Mouse (Mus musculus): ENCODE measurements around the gene Rgl1.

The Rgl1 gene

GRCm38 (mm10) chr1:152537186-152537585, 229.0 kb downstream of the Rgl1 start:
- no peak for DNase-seq

DNA sequence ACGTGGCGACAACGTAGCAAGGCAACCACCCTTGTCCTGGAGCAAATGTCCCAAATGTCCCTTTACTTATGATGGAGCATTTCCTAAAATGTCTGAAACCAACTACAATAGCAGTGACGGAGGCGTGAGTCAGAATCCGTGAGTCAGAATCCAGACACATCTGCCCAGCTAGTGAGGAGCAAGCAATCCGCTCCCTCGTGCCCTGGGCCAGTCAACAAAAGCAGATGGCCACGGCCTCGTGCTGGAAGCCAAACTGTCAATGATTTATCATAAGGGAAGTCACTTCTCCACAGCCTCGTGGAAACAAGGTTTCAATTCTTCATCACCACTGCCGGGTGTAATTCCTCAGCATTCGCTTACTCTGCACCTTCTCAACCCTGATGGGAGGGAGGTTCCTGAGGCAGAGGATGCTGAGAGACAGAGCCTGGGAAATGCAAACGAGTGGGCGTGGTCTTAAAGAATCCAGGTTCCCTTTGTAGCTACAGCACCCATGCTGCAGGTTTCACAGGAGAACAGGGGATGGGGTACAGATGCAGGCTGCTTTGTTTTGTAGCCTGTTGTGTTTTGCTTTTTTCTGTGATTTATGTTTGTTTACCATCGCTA, 229.6 kb downstream of the Rgl1 start:
- no peak for DNase-seq

DNA sequence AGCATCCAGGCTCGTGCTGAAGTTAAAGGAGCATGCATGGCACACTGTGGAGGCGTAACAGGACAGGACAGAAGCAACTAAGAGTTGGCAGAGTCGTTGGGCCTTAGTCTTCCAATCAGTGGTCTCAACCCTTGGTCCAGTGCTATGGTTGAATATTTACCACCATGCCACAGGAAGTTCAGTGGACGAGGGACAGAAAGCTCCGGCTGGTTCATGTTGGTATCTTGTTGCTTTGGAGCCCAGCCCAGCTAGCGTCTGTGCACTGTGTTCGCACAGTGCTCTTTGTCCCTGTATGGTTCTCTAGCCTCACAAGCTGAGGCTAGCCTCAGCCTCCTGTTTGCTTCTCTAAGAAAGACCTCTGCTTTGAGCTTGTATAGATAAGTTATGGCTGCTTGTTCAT, 231.6 kb downstream of the Rgl1 start:
- DNase-seq: no peak

DNA sequence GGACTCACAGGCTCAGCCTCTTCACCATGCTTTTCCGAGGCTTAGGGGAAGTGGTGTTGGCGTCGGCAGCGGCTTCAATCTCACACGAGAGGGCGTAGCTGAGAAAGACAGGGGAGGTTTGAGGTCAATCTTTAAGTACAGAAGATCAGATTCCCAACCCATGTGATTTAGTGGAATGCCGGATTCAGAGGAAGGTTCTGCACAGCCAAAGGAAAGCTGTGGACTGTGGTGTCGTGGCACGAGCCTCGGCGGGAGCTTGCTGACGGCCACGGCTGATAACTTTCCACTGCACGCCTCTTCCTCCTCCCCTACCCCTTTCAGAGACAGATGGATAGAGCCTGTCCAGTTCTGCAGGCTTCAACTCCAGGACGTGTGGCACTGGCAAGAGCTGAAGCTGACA, 234.7 kb downstream of the Rgl1 start:
- peak; percentile 67 for DNase-seq

- DNase-seq: no peak
Measured at GRCm38 (mm10) chr1:152528778-152529177, 237.4 kb downstream of the Rgl1 start.

GRCm38 (mm10) chr1:152528214-152528613, 237.9 kb downstream of the Rgl1 start:
- DNase-seq: no peak

DNA sequence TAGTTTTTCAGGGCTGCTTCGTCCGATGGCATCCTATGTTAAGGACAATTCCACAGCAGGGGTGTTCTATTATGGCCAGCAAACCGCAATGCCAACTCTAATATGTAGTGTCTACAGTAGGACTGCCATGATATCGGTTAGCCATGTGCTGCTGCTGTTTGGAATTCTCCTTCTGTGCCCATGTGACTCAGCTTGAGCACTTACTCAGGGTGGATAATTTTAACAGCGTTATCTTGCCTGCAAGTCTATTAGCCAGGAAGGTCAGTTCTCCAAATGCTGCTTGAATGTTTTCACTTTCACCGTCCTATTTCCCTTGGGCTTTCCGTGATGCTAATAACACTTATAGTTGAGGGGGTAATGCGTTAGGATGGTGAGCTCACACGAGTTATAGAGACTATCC, 240.0 kb downstream of the Rgl1 start:
- DNase-seq: no peak

DNA sequence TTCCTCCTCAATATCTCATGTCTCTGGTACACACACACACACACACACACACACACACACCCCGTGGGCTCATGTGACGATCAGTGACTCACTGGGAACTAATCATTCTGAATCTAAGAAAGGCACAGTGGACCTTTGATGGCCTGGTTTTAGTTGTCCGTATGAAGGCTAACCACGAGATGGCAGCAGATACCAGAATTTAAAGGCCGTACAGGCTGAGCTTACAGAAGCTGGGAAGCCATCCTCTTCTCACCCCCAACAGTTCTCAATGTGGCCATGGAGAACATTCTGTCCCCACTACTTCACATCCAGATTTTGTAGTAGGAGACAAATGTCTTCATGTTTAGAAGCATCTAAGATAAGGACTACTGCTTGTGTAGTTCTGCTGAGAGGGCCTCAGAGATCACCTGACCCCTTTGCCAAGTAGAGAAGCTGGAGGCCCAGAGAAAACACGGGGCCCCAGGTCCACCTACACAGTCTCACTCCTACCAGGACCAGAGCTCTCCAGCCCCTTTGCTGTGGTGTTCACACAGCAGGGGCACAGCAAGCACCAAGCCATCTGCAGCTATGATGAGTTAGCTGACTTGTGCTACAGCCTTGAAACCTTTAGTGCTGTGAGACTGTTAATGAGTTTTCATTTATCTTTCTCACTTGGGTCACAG, 241.0 kb downstream of the Rgl1 start:
- peak; percentile 87 for DNase-seq

- DNase-seq: no peak
Measured at GRCm38 (mm10) chr1:152524098-152524892, 241.9 kb downstream of the Rgl1 start.

DNA sequence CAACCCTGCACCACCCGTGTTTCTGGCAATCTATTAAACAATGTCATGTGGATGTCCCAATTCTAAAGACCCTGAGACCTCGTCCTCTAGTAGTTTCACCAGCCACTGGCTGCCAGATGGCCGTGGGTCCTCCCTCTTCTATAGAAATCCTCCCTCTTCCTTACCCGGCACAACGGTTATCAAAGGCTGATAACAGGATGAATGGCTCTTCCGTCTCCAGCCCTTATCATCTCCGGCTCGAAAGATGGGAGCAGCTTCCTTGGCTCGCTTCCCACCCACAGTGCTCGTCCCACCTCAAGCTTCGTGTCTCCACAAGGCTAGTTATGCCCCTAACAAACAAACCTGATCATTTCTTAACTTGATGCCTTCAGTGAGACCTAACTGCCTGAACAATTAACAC, 242.9 kb downstream of the Rgl1 start:
- no peak for DNase-seq

DNA sequence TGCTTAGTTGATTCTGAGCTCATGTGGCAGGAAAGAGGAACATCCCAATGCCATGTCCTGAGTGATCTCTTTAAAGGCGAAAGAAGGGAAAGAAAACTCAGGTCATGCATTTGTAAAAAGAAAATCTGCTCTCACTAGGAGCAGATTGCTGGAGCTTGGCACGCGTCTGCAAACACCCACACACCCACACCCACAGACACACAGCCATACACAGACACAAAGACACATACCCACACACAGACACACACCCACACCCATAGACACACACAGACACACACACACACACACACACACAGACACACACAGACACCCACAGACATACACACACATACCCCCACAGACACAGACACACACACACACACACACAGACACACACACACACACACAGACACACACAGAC, 243.9 kb downstream of the Rgl1 start:
- DNase-seq: no peak

DNA sequence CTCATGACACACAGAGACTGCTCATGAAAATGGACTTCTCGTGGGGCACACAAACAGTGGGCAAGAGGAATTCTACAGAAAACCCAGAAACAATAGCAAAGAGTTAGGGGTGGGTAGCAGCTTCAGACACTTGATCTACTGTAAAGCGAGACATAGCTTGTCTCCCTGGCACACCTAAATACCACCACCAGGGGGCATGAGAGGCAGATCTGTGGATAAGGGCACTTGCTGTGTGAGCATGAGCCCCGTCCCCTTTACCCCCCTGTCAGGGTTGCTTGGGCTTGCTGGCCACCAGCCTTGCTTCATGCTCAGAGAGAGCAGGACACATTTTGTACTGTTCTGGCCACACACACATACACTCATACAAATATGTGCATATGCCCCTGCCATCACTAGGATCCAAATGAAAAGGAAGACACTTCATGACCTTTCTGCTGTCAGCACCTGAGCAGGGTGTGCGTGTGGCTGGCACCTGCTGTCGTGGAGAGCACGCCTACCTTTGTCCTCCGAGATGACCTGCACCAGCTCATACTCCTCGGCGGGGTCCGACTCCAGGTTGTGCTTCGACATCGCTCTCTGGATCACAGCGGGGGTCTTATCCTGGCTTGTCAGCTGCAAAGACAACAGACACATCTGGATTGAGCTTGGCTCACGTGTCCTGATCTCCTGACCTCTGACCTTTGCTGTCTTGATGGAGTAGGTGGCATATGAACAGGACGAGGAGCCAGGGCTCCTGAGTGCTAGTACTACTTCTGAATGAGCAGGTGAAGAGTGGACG, 245.2 kb downstream of the Rgl1 start:
- DNase-seq: peak; percentile 82

- DNase-seq: no peak
Measured at GRCm38 (mm10) chr1:152518971-152519370, 247.2 kb downstream of the Rgl1 start.

- peak; percentile 47 for DNase-seq
Measured at GRCm38 (mm10) chr1:152517057-152517570, 249.0 kb downstream of the Rgl1 start.

DNA sequence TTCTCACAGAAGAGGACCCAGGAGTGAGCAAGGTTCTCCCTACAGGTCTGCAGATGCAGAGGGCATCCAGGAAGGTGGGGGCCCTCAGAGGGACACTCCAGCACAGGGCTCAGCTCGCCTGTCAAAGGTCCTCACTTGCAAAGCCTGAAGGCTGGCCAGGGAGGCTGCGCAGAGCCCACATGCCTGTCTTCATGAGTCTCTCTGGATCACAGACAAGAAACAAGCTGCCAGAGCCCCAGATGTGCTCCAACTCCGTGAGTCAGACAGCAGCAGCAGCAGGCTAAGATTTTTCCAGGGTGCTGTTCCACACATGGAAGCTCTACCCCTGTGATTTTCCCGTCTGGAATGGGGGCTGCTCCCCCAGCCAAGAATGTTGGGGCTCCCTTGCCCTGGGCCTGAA, 251.9 kb downstream of the Rgl1 start:
- DNase-seq: peak; percentile 51

GRCm38 (mm10) chr1:152511237-152511636, 254.9 kb downstream of the Rgl1 start:
- DNase-seq: peak; percentile 74

- no peak for DNase-seq
Measured at GRCm38 (mm10) chr1:152508481-152509220, 257.5 kb downstream of the Rgl1 start.

GRCm38 (mm10) chr1:152506726-152507125, 259.4 kb downstream of the Rgl1 start:
- DNase-seq: no peak

DNA sequence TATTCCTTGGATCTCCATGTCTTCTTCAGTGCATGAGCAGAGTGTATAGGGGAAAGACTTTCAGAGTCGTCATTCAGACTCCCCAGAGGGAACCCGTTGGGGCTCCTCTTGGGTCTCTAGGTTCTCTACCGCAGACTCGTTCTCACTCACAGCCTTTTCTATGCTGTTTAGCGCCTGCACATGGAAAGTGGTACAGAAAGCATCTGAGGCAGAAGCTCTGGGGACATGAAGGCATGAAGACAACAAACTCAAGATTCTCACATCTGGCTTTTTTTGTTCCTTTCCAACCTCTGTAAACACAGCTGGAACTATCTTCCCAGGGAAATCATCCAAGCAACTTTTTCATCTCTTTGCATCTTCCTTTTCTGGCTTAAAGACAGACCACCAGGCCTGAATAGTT, 260.0 kb downstream of the Rgl1 start:
- no peak for DNase-seq

DNA sequence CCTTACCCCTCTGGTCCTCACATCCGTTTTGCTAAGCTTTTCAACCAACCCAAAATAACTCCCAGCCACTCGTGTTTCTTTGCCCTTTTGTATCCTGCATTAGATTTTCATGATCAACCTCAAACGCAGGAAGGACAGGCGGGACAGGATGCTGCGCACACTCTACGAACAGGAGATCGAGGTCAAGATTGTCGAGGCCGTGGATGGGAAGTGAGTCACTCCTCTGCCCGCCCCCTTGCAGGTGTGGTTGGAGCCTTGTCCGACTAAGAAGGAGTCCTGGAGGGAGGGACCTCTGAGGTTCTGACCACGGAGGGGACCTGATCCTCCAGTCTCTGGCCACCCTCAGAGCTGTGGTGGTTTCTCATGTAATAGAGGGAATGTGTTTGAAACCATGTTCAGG, 266.3 kb downstream of the Rgl1 start:
- DNase-seq: peak; percentile 49

GRCm38 (mm10) chr1:152497581-152497980, 268.6 kb downstream of the Rgl1 start:
- peak; percentile 76 for DNase-seq

- no peak for DNase-seq
Measured at GRCm38 (mm10) chr1:152496831-152497230, 269.3 kb downstream of the Rgl1 start.
